Mouse (Mus musculus) heart, postnatal 0 days (tissue): Measurements from ENCODE around the gene Wdr61.

Experiments
- CTCF ChIP-seq: IDR thresholded peaks from 2 replicates; pipeline ENCODE4 v1.5.1; 2016; ENCODE audit warnings: antibody characterized with exemption, control low read depth, low read depth
- EP300 ChIP-seq: IDR thresholded peaks from 2 replicates; pipeline ENCODE4 v1.6.1; 2016; ENCODE audit warnings: antibody characterized with exemption, low read depth

GRCm38 (mm10) chr9:54779280-54779679, 45.0 kb upstream of the Wdr61 start:
- no peak for TF ChIP-seq CTCF
- no peak for TF ChIP-seq EP300
